Mouse (Mus musculus) stomach, postnatal 0 days (tissue): Measurements from ENCODE around the gene Kif22. TPM values are rescaled to one million over a fixed set of nuclear protein-coding genes. Genes with fewer than 3 reads are reported as not detected.

Experiments used
- ATAC-seq: fragments of 200-750 bp; cut with Nextera tagmentation; 2 replicates; pipeline ENCODE4 v1.8.0; 2017; ENCODE audit not compliant: low FRiP score, low TSS enrichment
- DNase-seq: peaks from one replicate; pipeline ENCODE4 v3.0.0-alpha.2; 2016; ENCODE audit warnings: low spot score
- H3K27ac ChIP-seq: fragments of 300-500 bp; sonication (generic); replicated peaks from 2 replicates; pipeline ENCODE4 v1.5.1; 2014; ENCODE audit warnings: mild to moderate bottlenecking, control low read depth
- H3K27me3 ChIP-seq: fragments of 300-500 bp; sonication (generic); 2 replicates; pipeline ENCODE4 v1.6.1; 2014; ENCODE audit warnings: low read length; ENCODE audit not compliant: control insufficient read depth, insufficient read depth
- H3K36me3 ChIP-seq: fragments of 300-500 bp; sonication (generic); 2 replicates; pipeline ENCODE4 v1.6.1; 2014; ENCODE audit warnings: low read length, mixed read lengths; ENCODE audit not compliant: control insufficient read depth, insufficient read depth
- H3K4me1 ChIP-seq: fragments of 300-500 bp; sonication (generic); replicated peaks from 2 replicates; pipeline ENCODE4 v1.6.1; 2014; ENCODE audit warnings: antibody characterized with exemption; ENCODE audit not compliant: control insufficient read depth, insufficient read depth
- H3K4me2 ChIP-seq: fragments of 300-500 bp; sonication (generic); replicated peaks from 2 replicates; pipeline ENCODE4 v1.6.1; 2014; ENCODE audit warnings: low read depth, mild to moderate bottlenecking, control low read depth, moderate library complexity
- H3K4me3 ChIP-seq: fragments of 300-500 bp; sonication (generic); 2 replicates; pipeline ENCODE4 v1.5.1; 2014; ENCODE audit warnings: low read depth, low read length, control low read depth
- H3K9ac ChIP-seq: fragments of 300-500 bp; sonication (generic); 2 replicates; pipeline ENCODE4 v1.6.1; 2014; ENCODE audit warnings: mild to moderate bottlenecking, low read length, control low read depth, mixed read lengths
- H3K9me3 ChIP-seq: fragments of 300-500 bp; sonication (generic); 2 replicates; pipeline ENCODE4 v1.6.1; 2016; ENCODE audit warnings: low read length; ENCODE audit not compliant: control insufficient read depth
- CTCF ChIP-seq: IDR thresholded peaks from 2 replicates; pipeline ENCODE4 v1.5.1; 2016; ENCODE audit warnings: antibody characterized with exemption, low read depth, mild to moderate bottlenecking, moderate library complexity
- EP300 ChIP-seq: optimal IDR thresholded peaks from 2 replicates; pipeline ENCODE3; 2016; ENCODE audit warnings: antibody characterized with exemption
- WGBS: fragments of 180-500 bp; shearing (Covaris S2); extraction: QIAGEN DNeasy Blood & Tissue Kit; methylation state at CpG from one replicate; pipeline ENCODE4 v1.1.7; 2014; 5-methylcytosine and 5-hydroxymethylcytosine counted together
- polyA plus RNA-seq: library from polyadenylated mRNA; unstranded; fragments of >200 nt; fragmentation: Nextera tagmentation; extraction: Ambion mirVana; gene quantifications from 2 replicates; pipeline ENCODE4 v1.2.1, GENCODE M21; 2015

The Kif22 gene
- polyA plus RNA-seq, 1 experiment from 2014 or later = 24.4 TPM

DNA sequence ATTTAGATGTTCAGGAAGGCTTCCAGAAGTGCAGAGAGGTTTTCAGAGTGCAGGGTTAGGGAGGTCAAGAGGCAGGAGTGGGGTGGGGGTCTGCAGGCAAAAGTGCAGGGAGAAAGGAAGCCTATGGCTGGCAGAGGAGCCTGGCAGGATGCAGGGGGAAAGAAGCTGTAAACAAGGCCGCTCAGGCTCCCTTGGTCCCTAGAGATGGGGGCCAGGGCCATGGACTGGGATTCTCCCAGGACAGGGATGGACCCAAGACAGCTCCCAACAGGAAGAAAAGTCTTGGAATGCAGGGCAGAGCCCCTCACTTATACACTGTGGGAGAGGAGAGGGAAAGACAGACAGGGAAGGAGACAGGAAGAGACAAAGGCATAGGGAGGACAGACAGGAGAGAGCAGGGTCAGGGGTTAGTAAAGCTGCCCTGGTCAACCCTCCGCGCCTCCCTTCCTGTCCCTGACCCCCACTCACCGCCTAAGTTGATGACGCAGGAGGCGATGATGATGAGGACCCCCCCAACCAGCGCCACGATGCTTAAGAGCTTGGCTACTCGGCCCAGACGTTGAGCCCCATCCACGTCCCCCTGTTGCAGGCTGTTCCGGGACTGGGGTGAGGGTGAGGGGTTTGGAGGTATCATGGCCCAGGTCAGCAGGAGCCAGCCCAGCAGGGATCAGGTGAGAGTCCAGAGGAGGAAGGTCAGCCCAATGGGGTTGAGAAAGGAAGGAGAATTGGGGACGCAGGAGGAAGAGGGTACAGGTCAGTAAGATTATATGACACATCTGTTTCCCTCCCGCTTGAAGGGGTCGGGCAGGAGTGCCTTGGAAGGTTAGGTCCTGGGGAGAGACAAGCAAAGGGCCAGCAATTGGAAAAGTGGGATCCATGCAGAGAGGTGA is 23.6 kb downstream of the Kif22 start:
- Histone ChIP-seq H3K27ac (peak overlapping the region; percentile 53), H3K4me2 (peak overlapping the region; percentile 61), H3K9ac (peak overlapping the region; percentile 13; the same call in 1 of the 2 replicates), H3K27me3 (no peaks in the 10 kb centered on the region), H3K36me3 (peaks cover 3% of the 10 kb centered on the region; the same call in 1 of the 2 replicates), H3K4me3 (peak overlapping the region; percentile 2; the same call in 1 of the 2 replicates), H3K4me1 (peaks cover 4% of the 10 kb centered on the region; the same call in 1 of the 2 replicates), H3K9me3 (no peaks in the 10 kb centered on the region)
- no peak for DNase-seq
- ATAC-seq = no peak
- 76% methylated on average over 15 of the region's 15 CpGs for WGBS
- no peak for TF ChIP-seq EP300
- no peak for TF ChIP-seq CTCF

- Histone ChIP-seq H3K27ac (peak overlapping the region; percentile 53), H3K4me3 (no peak overlapping the region), H3K27me3 (no peaks in the 10 kb centered on the region), H3K9ac (0 out of 2 replicates have a peak overlapping the region, but pooled peaks have one; percentile 1), H3K36me3 (peaks cover 2% of the 10 kb centered on the region; the same call in 1 of the 2 replicates), H3K4me2 (peak overlapping the region; percentile 25; the same call in 1 of the 2 replicates), H3K4me1 (peaks cover 4% of the 10 kb centered on the region; the same call in 1 of the 2 replicates), H3K9me3 (no peaks in the 10 kb centered on the region)
- no peak for TF ChIP-seq EP300
- TF ChIP-seq CTCF = no peak
- ATAC-seq = no peak
- no peak for DNase-seq
- 38% methylated on average over 6 of the region's 6 CpGs for WGBS
Observed at GRCm38 (mm10) chr7:127017950-127018345, 24.3 kb downstream of the Kif22 start.

DNA sequence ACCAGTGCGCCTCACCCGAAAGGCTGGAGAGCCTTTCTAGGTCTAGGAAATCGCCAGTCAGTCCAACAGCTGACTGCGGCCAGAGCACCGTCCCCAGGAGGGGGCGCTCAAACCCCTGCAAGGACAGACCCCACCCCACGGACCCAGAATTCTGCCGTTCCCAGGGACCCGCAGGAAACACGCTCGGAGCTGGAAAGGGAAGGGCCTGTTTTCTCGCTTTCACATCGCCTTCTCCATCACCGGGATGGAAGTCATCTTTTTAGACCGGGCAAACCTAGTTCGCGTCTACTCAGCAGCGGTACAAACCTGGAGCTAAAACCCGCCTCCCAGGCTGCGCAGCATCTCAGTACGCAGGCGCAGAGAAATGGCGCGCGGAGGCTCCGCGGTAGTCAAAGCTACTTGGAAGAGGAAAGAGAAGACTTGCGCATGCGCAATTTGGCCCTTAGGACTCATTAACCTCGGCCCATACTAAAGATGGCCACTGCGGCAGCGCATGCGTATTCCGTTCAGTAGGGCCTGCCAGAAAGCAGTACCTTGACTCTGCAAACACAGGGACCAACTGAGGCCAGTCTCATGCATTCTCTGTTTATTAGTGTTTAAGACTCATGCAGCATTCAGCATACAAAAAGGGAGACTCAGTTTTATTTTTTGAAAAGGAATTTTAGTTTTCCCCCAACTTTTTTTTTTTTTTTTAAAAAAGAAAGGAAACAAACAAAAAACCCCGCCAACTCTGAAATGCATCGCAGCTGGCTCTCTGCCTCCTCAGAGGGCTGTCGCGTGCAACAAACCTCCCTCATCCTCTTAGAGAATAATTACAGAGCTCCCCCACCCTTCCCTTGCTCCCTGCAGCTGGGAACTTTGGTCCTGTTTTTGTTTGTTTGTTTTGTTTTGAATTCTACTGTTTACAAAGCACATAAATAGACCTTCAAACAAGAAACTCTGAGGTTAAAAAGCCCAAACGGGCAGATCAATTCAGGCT is 25.0 kb downstream of the Kif22 start, which contains the start of gene Pagr1a:
Gene Pagr1a, minus strand, starts transcription at position 382 of the 979 bp plus-strand sequence.
- Histone ChIP-seq H3K4me2 (peak within 1 kb of the TSS; percentile 94), H3K27me3 (no peaks in the 10 kb centered on the region), H3K4me1 (peaks cover 4% of the 10 kb centered on the region; the same call in 1 of the 2 replicates), H3K36me3 (no peaks in the 10 kb centered on the region), H3K9me3 (no peaks in the 10 kb centered on the region), H3K27ac (peak within 1 kb of the TSS; percentile 96), H3K9ac (peak within 1 kb of the TSS; percentile 74), H3K4me3 (peak within 1 kb of the TSS; percentile 66)
- TF ChIP-seq EP300 (no peak), CTCF (peak; percentile 89)
- ATAC-seq = peak; percentile 87
- WGBS = 2% methylated on average over 39 of the region's 39 CpGs
- peak; percentile 97 for DNase-seq

DNA sequence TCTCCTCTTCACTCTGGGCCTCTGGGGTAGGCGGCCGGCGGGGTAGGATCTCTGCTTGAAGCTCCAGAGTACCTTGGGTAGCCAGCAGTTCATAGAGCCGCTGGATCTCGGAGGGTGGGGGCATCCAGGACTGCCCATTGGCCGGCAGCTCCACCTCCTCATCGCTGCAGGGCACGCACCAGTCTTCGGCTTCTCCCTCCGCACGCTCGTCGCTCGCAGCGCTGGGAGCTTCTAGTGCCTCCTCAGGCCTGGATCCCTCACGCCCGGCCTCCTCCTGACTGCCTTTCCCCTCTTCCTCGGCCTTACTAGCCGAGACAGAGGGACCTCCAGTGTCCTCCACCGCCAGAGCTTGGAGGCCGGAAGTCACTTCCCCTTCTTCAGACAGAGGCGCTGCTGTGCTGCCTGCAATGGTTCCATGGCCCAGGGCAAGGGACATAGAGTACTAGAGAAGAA is 25.8 kb downstream of the Kif22 start:
- WGBS = 1% methylated on average over 22 of the region's 22 CpGs
- TF ChIP-seq CTCF (no peak), EP300 (no peak)
- peak; percentile 25 for ATAC-seq
- no peaks in the 10 kb centered on the region for H3K9me3 ChIP-seq
- peak overlapping the region; percentile 94 for H3K4me2 ChIP-seq
- peaks cover 4% of the 10 kb centered on the region; the same call in 1 of the 2 replicates for H3K4me1 ChIP-seq
- peak; percentile 69 for DNase-seq
- H3K9ac ChIP-seq = peak overlapping the region; percentile 74
- H3K27ac ChIP-seq = peak overlapping the region; percentile 96
- peak overlapping the region; percentile 66 for H3K4me3 ChIP-seq
- H3K36me3 ChIP-seq = no peaks in the 10 kb centered on the region
- no peaks in the 10 kb centered on the region for H3K27me3 ChIP-seq

DNA sequence TGATC is 26.0 kb downstream of the Kif22 start, which contains the start of gene Pagr1b:
Gene Pagr1b, minus strand, starts transcription at position 4 of the 5 bp plus-strand sequence.
- Histone ChIP-seq H3K27me3 (no peaks in the 10 kb centered on the region), H3K9ac (peak within 1 kb of the TSS; percentile 74), H3K9me3 (no peaks in the 10 kb centered on the region), H3K4me3 (peak within 1 kb of the TSS; percentile 66), H3K4me2 (peak within 1 kb of the TSS; percentile 94), H3K27ac (peak within 1 kb of the TSS; percentile 96), H3K36me3 (no peaks in the 10 kb centered on the region), H3K4me1 (peaks cover 4% of the 10 kb centered on the region; the same call in 1 of the 2 replicates)
- no peak for ATAC-seq
- no peak for DNase-seq
- TF ChIP-seq EP300 = no peak
- no peak for TF ChIP-seq CTCF
